Mouse (Mus musculus): Measurements from ENCODE around the gene Ints1.

Gene Ints1

DNA sequence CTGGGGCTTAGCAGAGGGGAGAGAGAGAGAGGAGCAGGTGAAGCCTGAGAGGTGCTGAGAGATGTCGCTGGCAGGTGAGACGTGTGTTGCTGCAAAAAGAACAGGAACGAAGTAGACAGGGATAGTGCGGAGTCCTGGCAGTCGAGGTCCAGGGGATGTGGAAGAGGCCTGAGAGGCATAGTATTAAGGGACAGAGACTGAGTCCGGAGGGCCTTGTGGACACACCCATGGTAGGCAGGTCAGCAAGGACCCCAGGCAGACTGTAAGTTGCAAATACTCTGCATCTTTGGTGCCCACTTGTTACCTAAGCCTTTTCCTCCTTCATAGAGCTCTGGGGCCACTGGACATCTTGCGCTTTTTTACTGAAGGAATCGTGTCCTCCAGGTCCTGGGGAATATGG is 25.8 kb upstream of the Ints1 start:
- no peak for DNase-seq (ENCODE audit: low read depth, low spot score)

DNA sequence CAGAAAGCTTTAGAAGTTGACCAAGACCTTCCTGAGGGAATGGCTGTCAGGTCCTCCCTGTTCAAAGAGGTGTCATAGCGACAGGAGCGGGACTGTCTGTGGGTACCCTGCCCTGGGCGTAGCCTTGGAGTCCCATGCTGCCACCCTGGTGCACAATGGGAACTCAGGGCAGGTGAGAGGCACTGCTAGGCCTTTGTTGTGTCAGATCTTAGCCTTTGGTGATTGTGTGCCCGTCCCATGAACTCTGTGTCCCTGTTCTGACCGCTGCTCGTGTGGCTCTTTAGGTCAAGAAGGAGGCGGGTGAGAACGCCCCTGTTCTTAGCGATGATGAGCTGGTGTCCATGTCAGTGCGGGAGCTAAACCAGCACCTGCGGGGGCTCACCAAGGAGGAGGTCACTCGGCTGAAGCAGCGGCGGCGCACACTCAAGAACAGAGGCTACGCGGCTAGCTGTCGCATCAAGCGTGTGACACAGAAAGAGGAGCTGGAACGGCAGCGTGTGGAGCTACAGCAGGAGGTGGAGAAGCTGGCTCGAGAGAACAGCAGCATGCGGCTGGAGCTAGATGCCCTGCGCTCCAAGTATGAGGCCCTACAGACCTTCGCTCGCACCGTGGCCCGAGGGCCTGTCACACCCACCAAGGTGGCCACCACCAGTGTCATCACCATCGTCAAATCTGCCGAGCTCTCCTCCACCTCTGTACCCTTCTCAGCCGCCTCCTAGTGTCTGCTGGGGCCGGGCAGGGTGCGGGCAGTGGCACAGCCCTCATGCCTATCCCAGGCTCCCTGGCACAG is 24.5 kb upstream of the Ints1 start:
- no peak for DNase-seq (ENCODE audit: low read depth, low spot score)

DNA sequence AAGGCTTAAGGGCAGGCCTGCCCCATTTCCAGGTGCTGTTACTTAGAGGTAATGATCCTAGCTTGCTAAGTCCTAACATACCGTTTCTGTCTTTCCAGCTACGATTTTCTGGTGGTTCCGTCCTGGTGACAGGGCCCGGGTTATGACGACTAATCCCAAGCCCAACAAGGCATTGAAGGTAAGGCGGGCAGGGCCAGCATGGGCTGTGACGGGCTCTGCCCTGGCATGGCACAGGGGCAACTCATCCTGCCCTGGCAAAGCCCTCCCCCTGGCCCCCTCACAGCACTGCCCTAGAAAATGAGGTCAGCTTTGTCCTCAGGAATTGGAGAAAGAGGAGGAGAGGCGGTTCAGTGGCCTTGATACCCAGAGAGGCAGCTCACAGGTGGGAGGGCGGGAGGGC is 23.6 kb upstream of the Ints1 start:
- no peak for DNase-seq (ENCODE audit: low read depth, low spot score)

DNA sequence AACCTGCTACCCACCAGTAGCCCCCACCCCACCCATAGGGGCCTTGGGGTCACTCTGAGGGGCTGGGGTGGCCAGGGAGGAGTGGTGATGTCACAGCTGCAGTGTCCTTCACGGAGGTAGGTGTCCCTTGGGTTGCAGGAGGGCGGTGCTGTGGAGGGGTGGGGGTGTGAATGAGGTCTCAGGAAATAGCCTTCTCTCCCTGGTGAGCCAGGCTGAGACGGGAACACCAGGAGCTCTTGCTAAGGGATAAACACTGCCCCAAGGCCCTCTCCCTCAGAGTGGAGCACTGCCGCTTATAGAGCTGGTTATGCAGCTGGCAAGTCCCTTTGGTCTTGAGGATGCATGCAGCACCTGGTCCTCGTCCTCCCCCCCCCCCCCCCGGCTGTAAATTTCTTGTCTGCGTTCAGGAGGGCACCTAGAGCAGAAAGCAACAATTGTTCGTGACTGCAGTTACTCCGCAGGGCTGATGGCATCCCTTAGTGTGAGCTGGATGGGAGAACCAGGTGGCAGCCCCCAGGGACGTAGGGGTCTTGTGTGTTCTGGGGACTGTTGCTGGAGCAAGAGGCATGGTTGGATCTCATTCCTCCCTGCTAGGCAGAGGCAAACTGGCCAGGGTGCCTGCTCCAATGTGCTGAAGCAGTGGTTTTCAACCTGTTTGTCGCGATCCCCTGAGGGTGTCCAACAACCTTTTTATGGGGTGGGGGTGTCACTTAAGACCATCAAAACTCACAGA is 22.9 kb upstream of the Ints1 start:
- DNase-seq (ENCODE audit: low read depth, low spot score), result no peak

DNA sequence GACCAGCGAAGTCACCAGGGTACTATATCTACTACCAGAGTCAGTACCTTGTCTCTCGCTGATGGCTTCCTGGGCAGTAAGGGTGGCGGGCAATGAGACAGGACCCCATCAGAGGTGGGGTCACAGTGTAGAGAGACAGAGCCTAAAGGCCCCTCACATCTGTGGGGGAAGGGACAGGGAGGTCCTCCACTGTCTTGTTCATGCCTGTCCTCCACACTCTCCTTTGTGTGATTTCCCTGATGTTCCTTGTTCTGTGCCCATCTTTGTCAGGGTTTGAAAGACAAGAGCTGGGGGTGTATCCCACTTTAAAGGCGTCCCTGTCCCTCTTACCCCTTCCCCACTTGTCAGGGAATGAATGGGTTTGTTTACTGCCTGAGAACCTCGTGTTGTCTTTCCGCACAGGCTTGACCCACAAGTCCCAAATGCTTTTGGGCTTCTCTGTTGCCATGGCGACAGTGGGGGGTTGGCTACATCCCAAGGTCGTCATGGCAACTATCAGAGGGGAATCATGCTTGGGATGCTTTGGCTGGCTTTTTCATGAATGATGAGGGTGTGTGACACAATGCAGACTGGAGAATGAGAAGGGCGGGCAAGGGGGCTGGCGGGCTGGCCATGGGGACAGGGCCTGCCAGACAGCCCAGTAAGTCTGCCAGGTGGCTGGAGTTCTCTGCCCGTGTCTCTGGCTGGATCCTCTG is 22.1 kb upstream of the Ints1 start:
- DNase-seq (ENCODE audit: low read depth, low spot score), result peak; percentile 92

DNA sequence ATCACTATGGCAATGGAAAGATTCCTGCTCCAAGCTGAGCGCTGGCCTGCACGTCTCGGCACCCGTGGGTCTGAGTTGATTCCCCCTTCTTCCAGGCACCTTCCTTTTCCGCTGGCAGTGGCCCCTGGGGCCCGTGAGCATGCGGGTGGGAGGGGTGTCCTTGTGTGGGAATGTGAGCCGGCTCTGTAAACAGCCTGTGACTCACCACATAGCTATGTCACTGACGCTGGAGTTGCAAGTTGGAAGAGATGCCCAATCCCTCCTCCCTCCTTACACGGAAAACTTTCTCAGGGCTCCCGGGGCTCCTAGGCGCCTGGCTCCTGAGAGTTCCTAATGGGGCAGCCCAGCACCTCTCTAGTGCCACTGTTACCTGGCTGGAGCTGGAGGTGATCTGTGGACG is 21.4 kb upstream of the Ints1 start:
- DNase-seq (ENCODE audit: low read depth, low spot score), result peak; percentile 74

DNA sequence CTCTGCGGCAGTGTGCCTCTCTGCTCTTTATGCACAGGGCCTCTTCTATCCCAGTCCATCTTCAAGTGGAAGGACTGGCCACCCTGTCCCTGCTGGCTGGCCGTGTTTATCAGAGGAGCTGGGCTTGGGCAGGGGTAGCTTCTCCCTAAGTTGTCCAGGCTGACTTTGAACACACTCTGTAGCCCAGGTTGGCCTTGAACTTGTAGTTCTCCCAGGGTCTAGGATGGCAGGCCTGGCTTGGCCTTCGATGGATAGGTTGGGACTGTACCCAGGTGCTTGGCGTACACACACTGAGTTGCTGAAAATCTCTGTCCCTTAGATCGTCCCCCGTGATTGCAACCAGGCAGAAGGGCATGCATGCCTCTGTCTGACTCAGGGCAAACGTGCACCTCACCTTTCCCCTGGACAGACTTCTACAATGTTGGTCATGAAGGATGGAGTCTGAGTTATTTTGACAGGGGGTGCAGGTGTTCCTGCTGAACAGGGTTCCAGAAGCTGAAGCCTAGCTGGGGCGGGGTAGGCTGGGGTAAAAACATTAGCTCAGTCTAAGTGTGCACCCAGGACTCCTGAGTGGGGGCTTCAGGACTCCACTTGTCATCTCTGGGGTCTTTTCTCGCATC is 20.6 kb upstream of the Ints1 start:
- DNase-seq (ENCODE audit: low read depth, low spot score), result no peak

DNA sequence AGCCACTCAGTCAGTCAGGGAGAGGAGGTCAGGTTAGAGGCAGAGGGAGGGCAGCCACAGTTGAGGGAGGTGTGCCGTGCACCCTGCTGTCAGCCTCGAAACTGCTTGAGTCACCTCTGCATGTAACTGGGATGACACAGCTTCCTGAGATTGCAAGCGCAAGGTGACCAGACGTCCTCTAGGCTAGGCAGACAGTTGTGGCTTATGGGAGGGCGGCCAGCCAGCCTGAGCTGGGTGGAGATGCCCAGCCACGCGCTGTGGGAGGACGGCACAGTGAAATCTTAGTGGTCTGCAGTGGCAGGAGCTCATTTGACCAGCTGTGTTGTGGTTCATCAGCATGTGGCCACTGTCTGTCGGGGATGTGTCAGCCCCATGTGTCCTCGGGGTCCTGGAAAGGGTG is 19.5 kb upstream of the Ints1 start:
- no peak for DNase-seq (ENCODE audit: low read depth, low spot score)

DNA sequence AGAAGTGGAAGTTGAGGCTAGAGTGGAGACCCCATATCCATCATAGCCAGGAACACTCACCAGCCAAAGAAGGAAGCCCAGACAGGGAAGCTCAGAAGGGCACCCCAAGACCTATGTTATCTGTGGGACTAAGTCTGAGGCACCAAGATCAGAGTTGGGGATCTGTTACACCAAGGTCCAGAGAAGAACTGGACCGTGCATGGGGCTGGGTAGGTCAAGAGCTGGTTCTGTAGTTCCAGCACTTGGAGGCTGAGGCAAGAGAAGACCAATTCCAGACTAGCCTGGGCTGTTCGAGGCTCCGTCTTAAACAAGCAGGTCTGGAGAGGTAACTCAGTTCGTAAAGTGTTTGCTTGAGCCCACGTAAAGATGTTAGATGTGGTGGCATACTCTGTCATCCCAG is 18.7 kb upstream of the Ints1 start:
- no peak for DNase-seq (ENCODE audit: low read depth, low spot score)

DNA sequence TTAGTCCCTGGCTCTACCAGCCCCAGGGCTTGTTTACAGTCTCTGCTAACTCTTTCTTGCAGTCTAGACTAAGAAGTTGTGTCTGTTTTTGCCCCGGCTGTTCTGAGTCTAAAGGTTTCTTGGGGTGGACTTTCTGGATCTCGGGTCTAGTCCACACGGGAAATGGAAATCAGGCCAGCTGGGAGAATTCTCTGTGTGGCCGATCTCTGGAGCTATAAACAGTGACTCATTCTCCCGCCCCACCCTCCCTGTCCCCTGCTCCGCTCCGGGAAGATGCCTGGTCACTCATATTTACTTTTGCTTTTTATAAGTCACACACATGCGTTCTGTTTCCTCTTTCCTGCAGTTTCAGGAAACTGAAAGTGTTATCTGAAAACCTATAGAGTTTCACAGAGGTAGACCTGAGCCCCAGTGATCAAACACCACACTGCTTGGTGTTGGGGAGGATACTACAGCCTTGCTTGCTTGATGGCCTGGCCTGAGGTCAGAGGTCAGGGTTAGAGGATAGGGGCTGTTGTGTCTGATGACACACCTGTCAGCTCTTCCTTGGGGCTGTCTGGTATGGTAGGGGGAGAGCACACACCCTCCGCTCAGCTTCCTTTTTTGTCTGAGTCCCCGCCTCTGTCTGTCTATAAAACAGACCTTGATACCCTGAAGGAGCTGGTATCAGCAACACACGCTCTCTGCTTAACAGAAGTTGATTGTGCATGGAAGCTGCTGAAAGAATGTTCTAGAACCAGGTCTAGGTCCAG is 18.0 kb upstream of the Ints1 start:
- no peak for DNase-seq (ENCODE audit: low read depth, low spot score)

DNA sequence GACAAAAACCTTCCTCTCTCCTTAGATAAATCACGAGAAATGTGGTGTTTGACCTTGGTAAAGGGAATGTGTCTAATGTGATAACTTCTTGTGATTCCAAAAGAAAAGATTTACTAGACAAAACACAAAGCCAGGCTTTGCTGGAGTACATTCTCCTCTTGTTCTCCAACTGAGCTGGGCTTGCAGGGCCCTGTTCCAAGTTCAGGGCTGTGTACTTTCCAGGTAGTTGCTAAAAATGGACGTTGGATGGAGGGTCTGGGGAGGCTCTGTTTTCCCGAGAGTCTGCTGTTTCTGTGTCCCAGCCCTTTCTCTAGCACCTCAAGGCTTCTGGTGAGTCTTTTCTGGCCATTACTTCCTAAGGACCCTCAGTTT is 17.5 kb upstream of the Ints1 start:
- DNase-seq (ENCODE audit: low read depth, low spot score), result no peak

DNA sequence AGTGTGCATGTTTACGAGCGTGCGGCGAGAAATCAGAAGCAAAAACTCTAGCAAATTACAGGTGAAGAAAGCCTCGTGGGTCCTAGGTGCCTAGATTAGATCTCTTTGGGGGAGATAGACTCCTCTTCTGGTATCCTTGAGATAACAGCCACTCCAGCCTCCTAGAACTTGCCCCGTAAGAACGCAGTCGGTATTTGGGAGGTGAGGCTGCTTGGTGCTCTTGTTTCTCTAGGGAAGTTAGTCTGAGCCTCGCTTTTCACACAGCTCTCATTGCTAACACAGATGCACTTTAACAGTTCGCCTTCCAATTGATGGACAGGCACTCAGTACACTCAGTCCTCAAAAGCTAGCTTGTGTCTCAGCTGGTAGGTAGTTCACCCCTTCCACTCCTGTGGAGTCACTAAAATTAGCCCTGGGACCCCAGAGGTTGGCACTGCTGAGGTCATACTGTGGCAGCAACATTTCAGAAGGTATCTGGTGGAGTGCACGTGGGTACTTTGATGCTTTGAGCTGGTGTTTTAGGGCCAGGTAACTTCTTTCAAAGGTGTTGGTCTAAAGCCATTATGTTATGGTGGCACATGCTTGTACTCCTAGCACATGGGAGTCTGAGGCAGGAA is 16.8 kb upstream of the Ints1 start:
- DNase-seq (ENCODE audit: low read depth, low spot score), result no peak

DNA sequence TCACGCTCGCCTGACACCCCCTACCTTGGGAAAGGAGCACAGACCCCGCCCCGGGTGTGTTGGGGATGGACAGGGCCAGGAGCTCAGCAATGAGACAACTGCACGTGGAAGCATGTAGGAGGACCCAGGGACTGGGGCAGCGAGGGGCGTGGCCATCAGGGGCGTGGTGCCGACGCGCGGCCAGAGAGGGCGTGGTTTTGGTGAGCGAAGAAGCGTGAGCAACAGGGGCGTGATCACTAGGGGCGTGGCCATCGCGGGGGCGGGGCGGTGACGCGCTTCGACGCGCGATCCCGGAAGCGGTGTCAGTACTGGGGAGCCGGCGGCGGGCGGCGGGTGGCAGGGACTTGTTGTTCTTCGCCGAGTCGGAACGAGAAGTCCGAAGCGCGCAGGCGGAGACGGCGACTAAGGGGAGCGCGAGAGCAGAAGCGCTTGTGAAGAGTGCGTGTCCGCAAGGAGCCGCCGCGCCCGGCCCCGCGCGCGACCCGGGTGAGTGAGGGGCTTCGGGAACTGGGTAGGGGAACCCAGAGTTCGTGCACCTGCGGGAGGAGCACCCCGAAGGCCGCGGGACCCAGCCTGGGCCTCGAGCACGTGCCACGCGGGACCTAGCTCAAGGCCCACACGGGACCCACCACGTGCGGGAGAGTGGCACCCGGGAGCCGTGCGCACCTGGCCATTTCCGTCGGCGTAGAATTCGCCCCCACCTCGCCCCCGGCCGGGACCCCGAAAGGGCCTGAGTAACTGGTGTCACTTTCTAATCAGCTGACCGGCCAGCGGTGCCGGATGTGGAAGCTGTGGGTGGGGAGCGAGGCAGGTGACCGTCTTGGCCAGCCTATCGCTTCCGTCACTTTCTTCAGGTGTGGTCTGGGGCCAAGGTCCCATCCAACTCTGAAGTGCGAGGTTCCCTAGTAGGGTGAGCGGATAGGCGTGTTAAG is 16.0 kb upstream of the Ints1 start, which contains the start of gene Mafk:
Gene Mafk (plus strand): TSS at position 287 of the 932 bp plus-strand sequence.
- peak; percentile 97 for DNase-seq (ENCODE audit: low read depth, low spot score)

DNA sequence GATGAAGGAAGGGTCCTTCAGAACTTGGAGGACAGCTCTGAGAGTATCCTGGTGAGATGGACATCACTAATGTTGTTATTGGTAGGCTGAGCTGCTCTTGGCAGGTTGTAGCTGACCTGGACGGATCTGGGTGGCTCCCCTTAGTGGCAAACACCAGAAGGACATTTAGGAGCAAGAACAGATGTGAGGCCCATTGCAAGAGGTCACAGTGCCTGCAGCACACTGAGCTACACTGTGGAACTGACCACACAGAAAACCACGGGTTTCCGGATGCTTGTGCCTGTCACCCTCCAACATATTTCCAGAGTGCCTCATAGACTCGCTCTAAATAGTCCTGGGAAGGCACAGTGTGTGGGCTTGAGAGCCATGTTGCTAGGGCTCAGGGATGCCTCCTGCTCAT is 14.0 kb upstream of the Ints1 start:
- DNase-seq (ENCODE audit: low read depth, low spot score), result no peak

DNA sequence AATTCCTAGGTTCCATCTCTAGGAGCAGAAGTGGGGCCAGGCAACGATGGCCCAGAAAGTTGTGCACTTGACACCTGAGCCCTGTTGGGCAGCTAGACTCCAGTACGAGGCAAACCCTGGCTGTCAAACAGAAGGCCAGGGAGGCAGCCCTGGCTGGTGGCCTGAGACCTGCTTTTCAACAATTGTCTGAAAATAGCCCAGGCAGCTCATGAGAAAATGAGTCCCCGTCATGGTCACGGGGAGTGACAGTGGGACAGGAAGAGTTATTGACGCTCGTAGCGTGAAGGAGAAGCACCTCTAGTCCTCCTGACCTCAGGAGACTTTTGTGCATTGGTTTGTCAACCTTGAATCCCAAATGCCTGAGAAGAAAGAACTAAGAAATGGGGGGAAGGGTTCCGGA is 5.9 kb upstream of the Ints1 start:
- no peak for DNase-seq (ENCODE audit: low read depth, low spot score)

DNA sequence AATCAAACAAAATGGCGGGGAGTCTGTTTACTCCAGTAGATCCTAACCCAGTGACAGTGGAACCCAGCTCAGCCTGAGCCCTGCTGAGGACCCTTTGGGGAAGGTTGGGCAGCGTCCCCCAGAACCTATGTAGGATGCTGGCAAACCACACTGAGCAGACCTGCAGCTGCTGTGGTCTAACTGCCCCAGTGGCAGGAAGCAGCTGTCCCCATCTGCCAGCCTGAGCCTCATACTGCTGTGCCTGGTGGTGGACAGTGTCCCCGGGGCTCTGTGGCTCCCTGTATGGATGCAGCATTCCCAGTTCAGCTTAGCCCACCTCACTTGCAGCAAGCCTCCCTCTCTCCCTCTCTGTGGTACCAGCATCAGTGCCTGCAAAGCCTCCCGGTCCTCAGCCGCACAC is 1.5 kb upstream of the Ints1 start:
- DNase-seq (ENCODE audit: low read depth, low spot score), result no peak

DNA sequence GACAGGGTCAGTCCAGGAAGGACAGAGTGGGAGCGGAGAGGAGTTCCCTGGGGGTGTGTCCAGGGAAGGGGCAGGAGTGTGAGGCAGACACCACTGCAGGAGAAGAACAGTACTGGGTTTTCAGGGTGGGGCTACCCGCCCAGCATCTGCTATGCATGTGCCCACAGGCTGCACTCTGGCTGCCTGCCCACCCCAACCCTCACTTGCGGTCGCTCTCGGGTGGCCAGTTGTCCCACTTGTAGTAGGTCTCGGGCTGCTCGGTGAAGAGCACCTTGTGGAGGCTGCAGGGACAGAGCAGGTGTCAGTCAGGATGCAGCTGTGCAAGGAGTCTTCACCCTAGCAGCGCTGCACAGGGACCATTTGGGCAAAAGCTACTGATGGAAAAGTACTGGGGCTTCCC is 7.3 kb downstream of the Ints1 start:
- DNase-seq (ENCODE audit: low read depth, low spot score), result no peak

DNA sequence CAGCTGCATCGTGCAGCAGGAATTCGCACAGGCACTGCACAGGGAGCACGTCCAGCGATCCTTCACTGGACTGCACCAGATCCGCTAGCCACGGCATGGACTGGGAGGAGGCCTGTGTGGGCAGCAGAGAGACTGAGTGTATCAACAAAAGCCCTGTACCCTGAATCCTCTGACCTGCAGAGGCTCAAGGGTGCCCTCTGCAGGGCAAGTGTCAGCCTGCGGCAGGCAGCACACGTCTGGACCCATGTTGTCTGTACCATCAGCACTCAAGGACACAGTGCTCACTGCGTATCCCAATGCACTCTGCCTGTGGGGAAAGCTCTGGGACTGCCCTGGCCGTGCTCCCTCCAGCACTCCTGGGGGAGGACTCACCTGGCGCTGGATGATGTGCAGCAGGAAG is 11.2 kb downstream of the Ints1 start:
- DNase-seq (ENCODE audit: low read depth, low spot score), result peak; percentile 54

DNA sequence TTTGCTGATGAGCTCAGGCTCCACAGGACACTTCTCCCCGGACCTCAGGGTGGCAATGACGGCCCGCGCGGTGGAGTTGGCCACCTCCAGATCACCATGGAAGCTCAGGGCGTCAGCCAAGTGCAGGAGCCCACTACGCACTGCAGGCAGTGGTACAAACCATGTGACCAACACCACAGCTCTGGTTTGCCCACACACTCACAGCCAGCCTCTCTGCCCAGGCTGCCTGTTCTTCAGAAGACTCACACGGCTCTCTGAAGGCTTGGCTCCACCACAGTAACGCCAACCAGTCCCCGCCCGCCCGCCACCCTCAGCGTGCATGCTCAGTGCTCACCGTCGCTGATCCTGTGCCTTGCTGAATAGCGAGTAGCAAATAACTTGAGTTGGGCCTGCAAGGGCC is 17.4 kb downstream of the Ints1 start:
- DNase-seq (ENCODE audit: low read depth, low spot score), result no peak

DNA sequence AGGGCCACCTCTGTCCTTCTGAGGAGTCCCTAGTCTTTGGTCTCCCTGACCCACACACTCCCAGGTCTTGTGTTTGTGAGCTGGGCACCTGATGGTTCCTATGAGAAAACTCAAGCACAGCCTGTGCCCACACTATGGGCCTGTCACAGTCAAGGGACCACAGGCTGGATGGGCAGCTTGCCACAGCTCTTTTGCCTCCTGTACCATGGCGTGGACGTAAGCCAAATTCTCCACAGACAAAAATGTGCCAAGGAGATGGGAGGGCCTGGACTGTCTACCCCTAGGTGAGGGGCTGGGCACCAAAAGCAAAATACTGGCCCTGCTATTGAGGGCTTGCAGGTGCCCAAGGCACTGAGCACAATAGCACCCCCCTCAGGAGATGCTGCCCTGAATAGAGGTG is 18.9 kb downstream of the Ints1 start:
- DNase-seq (ENCODE audit: low read depth, low spot score), result no peak

Data from mesoderm, embryonic 11.5 days (tissue).